Mouse (Mus musculus) embryonic facial prominence, embryonic 10.5 days (tissue): ENCODE data around the gene Cyp26c1. TPM values are rescaled to one million over a fixed set of nuclear protein-coding genes. Genes with fewer than 3 reads are reported as not detected.

ENCODE experiments used
- DNase-seq: peaks from one replicate; pipeline ENCODE4 v3.0.0-alpha.2; 2017; ENCODE audit warnings: low spot score
- H3K27ac ChIP-seq: fragments of 300-500 bp; sonication (generic); replicated peaks from 2 replicates; pipeline ENCODE4 v1.5.1; 2016; ENCODE audit warnings: mild to moderate bottlenecking
- H3K27me3 ChIP-seq: fragments of 300-500 bp; sonication (generic); replicated peaks from 2 replicates; pipeline ENCODE4 v1.6.1; 2016; ENCODE audit warnings: low read depth, mild to moderate bottlenecking; ENCODE audit not compliant: poor library complexity, severe bottlenecking
- H3K36me3 ChIP-seq: fragments of 300-500 bp; sonication (generic); replicated peaks from 2 replicates; pipeline ENCODE4 v1.6.1; 2016; ENCODE audit warnings: mild to moderate bottlenecking, moderate library complexity
- H3K4me1 ChIP-seq: fragments of 300-500 bp; sonication (generic); 2 replicates; pipeline ENCODE4 v1.6.1; 2016
- H3K4me3 ChIP-seq: fragments of 300-500 bp; sonication (generic); 2 replicates; pipeline ENCODE4 v1.5.1; 2016; ENCODE audit warnings: mild to moderate bottlenecking, moderate library complexity
- H3K9me3 ChIP-seq: fragments of 300-500 bp; sonication (generic); 2 replicates; pipeline ENCODE4 v1.6.1; 2016; ENCODE audit warnings: mild to moderate bottlenecking
- WGBS: fragments of 180-500 bp; shearing (Covaris S2); methylation state at CpG from one replicate; pipeline ENCODE4 v1.1.7; 2016; 5-methylcytosine and 5-hydroxymethylcytosine counted together
- polyA plus RNA-seq: library from polyadenylated mRNA; unstranded; fragments of >200 nt; fragmentation: Nextera tagmentation; extraction: Ambion mirVana; gene quantifications from 2 replicates; pipeline ENCODE4 v1.2.1, GENCODE M21; 2016

The Cyp26c1 gene
- polyA plus RNA-seq, 1 experiment from 2014 or later = 4.3 TPM

DNA sequence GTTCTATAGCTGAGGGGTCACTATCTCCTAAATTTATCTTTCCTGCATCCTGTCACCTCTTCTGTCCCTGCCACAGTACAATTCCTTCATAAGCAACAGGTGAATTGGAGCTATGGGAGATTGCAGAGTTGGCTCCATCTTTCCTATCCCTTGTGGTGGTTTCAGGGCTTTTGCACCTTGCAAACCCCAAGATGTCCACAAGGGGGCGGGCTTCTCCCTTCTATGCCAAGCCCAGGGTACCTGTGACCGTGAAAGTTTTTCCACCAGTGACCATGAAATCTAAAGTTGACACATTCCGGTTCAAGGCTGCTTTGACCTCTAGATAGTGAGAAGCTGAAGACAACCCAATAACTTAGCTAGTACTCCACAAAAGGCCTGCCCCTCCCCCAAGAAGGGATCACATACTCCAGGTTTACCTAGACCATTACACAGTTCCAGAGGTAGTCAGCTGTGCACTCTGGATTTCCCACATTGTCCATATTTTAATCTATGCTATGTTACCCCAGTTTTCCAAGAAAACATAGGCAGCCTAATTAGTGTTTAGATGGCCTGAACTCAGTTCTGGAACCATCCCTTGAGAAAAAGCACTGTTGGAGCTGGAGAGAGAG, 18.6 kb downstream of the Cyp26c1 start:
- no peak overlapping the region for H3K4me3 ChIP-seq
- 12% methylated on average over 3 of the region's 3 CpGs for WGBS
- H3K9me3 ChIP-seq = no peaks in the 10 kb centered on the region
- DNase-seq = peak; percentile 84
- no peak overlapping the region for H3K27ac ChIP-seq
- H3K4me1 ChIP-seq = peaks cover 6% of the 10 kb centered on the region
- H3K36me3 ChIP-seq = no peaks in the 10 kb centered on the region
- H3K27me3 ChIP-seq = peaks cover 83% of the 10 kb centered on the region

DNA sequence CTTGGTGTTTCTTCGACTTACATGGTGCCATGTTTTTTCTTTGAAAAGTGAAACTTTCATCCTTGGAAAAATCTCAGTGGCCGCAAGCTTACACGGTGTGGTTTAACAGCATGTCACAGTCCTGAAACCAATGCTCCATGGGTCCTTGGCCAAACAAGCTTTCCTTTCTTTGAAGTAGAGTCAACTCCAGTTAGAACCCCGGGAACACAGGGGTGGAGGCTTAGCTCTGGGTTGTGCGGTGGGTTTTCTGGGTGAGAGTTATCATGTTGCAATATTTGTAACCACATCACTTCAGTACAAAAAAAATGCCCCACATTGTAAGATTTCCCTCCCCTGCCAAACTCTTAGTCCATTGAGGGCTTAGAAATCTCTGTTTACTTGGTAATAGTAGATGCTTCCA, 20.3 kb downstream of the Cyp26c1 start:
- Histone ChIP-seq H3K4me1 (0 out of 2 replicates have a peak, but pooled peaks cover under 1% of the 10 kb centered on the region), H3K9me3 (no peaks in the 10 kb centered on the region), H3K4me3 (no peak overlapping the region), H3K36me3 (no peaks in the 10 kb centered on the region), H3K27ac (no peak overlapping the region), H3K27me3 (peaks cover 66% of the 10 kb centered on the region)
- no peak for DNase-seq
- WGBS = 92% methylated on average over 5 of the region's 5 CpGs

DNA sequence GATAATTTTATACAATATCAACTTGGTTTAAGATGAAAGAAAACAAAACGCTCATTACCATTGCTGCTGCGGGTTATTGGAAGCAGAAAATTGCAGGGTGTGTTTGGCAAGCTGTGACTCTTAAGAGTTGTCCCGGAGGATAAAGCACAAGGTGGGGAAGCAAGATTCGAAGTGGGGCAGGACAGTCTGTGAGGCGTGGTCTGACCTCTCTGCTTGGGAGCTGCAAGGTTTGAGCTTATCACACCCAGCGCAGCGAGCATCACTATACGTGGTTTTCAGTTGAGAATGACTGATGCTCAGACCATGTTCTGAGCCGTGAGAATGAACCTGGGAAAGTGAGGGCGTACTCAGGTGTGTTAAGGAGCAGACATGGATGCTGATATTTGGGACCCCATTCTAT, 29.3 kb downstream of the Cyp26c1 start:
- no peak for DNase-seq
- Histone ChIP-seq H3K9me3 (no peaks in the 10 kb centered on the region), H3K27ac (no peak overlapping the region), H3K4me3 (no peak overlapping the region), H3K36me3 (no peaks in the 10 kb centered on the region), H3K27me3 (no peaks in the 10 kb centered on the region), H3K4me1 (peaks cover 7% of the 10 kb centered on the region; the same call in 1 of the 2 replicates)
- WGBS = 71% methylated on average over 10 of the region's 10 CpGs

DNA sequence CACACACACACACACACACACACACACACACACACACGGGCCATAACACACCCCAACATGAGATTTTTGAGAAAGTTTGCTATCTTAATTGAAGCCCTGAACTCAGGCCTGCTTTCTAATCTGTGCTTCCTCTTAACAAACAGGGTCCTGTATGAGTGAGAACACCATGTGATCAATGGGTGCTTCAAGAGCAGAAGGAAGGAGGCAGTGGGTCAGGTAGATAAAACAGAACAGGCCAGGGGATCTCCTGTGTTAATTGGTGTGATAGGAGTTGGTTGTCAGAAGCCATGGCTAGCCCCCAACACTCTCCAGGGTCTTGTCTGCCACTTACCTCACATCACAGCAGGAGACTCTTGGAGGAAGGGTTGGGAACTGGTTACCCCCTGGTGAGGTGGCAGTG, 30.6 kb downstream of the Cyp26c1 start:
- Histone ChIP-seq H3K9me3 (no peaks in the 10 kb centered on the region), H3K36me3 (no peaks in the 10 kb centered on the region), H3K4me3 (no peak overlapping the region), H3K27ac (no peak overlapping the region), H3K27me3 (no peaks in the 10 kb centered on the region), H3K4me1 (peaks cover 7% of the 10 kb centered on the region; the same call in 1 of the 2 replicates)
- DNase-seq = no peak
- WGBS = 69% methylated on average over 1 of the region's 1 CpGs

DNA sequence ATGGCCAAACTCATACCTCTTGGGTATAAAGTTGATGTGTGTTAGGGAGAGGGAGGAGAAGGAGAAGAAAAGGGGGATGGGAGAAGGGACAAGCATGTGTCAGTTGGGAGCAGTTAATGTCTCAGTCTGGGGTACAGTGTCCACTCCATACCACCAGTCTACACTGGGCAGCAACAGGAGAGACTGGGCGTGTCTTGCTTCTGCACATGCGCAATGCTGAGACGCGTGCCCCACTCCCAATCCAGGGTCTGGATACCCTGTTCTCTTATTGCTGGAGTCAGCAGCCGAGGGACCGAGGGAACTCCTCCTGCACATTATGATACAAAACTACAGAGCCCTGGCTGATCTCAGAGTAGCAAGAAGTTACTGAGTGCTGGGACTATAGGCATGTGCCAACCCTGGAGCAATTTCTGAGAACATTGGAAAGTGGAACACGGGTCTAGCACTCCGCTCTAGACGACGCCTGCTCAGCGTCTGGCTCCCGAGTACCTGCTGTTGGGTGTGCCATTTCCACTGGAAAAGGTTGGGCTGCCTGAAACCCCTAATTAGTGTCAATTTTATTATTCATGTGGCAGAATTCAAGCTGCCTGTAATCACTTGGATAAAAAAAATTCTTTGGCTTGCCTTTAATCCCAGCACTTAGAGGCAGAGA, 31.3 kb downstream of the Cyp26c1 start:
- WGBS = 81% methylated on average over 12 of the region's 12 CpGs
- H3K4me3 ChIP-seq = no peak overlapping the region
- no peak overlapping the region for H3K27ac ChIP-seq
- no peak for DNase-seq
- H3K4me1 ChIP-seq = peaks cover 7% of the 10 kb centered on the region; the same call in 1 of the 2 replicates
- no peaks in the 10 kb centered on the region for H3K27me3 ChIP-seq
- no peaks in the 10 kb centered on the region for H3K36me3 ChIP-seq
- no peaks in the 10 kb centered on the region for H3K9me3 ChIP-seq

DNA sequence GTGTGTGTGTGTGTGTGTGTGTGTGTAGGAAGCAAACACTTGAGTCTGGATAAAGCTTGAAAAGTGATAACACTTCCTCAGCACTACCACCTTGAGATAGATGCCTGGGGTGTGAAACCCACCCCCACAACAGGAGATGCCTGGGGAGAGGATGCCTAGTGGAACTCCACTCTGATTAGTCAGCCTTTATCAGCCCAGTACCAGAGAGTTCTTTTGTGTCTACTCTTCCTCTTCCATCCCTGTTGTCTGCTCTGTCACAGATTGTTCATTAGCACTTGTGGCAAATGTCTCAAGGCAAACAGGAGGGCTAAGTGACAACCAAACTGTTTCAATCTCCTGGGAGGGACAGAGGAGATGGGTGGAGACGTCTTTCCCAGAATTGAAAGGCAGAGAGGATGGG, 33.8 kb downstream of the Cyp26c1 start:
- Histone ChIP-seq H3K27me3 (no peaks in the 10 kb centered on the region), H3K4me3 (no peak overlapping the region), H3K9me3 (no peaks in the 10 kb centered on the region), H3K27ac (no peak overlapping the region), H3K4me1 (peaks cover 7% of the 10 kb centered on the region; the same call in 1 of the 2 replicates), H3K36me3 (no peaks in the 10 kb centered on the region)
- WGBS = 34% methylated on average over 1 of the region's 1 CpGs
- DNase-seq = no peak

DNA sequence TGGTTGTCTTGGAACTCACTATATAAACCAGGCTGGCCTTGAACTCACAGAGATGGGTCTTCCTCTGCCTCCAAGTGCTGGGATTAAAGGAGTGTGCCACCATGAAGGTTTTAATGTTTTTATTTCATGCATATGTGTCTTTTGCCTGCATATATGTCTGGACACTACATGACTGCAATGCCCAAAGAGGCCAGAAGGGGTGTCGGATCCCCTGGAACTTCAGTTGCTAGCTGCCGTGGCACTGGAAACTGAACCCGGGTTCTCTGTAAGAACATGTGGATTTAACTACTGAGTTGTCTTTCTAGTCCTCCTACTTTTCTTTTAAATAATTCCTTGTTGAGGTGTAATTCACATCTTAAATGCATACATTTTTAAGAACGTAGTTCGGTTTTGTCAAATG, 39.2 kb downstream of the Cyp26c1 start:
- 96% methylated on average over 5 of the region's 5 CpGs for WGBS
- DNase-seq = no peak
- Histone ChIP-seq H3K9me3 (no peaks in the 10 kb centered on the region), H3K4me1 (no peaks in the 10 kb centered on the region), H3K36me3 (no peaks in the 10 kb centered on the region), H3K4me3 (no peak overlapping the region), H3K27me3 (no peaks in the 10 kb centered on the region), H3K27ac (no peak overlapping the region)

DNA sequence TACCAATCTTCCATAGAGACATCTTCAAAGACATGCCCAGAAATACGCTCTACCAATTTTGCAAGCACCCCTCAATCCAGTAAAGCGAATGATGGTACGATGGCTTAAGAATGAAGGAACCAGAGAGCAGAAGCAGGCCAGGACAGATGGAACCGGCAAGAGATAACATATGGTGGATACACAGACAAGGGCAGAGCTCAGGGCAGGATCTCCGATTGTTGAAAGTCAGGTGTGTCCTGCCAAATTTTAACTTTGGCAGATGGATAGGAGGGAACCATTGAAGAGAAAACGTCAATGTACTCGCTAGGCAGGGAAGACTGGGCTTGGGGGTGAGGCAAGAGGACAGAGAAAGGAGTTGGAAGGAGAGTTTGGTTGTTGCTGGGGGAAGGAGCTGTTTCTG, 41.2 kb downstream of the Cyp26c1 start:
- no peaks in the 10 kb centered on the region for H3K27me3 ChIP-seq
- no peak for DNase-seq
- no peaks in the 10 kb centered on the region for H3K4me1 ChIP-seq
- no peak overlapping the region for H3K4me3 ChIP-seq
- WGBS = 92% methylated on average over 7 of the region's 7 CpGs
- no peak overlapping the region for H3K27ac ChIP-seq
- H3K9me3 ChIP-seq = no peaks in the 10 kb centered on the region
- H3K36me3 ChIP-seq = no peaks in the 10 kb centered on the region

DNA sequence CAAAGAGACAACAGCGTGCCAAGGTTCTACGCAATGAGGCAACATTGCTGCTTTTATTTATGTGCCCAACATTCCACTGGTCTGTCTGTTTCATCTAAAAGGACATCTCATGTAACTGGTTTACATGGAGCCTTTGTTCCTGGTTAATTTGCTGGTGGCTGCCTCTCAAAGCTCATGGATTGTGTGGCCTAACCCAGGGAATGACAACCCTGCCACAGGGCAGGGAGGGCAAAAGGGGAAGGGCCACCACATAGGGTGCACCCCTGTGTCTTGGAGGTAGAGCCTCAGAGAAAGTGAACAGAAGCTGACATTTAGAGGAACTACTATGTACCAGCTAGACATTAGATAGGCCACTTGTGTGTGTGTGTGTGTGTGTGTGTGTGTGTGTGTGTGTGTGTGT, 42.0 kb downstream of the Cyp26c1 start:
- 95% methylated on average over 2 of the region's 2 CpGs for WGBS
- H3K9me3 ChIP-seq = no peaks in the 10 kb centered on the region
- no peak overlapping the region for H3K27ac ChIP-seq
- H3K27me3 ChIP-seq = no peaks in the 10 kb centered on the region
- DNase-seq = no peak
- H3K4me3 ChIP-seq = no peak overlapping the region
- no peaks in the 10 kb centered on the region for H3K4me1 ChIP-seq
- H3K36me3 ChIP-seq = no peaks in the 10 kb centered on the region

DNA sequence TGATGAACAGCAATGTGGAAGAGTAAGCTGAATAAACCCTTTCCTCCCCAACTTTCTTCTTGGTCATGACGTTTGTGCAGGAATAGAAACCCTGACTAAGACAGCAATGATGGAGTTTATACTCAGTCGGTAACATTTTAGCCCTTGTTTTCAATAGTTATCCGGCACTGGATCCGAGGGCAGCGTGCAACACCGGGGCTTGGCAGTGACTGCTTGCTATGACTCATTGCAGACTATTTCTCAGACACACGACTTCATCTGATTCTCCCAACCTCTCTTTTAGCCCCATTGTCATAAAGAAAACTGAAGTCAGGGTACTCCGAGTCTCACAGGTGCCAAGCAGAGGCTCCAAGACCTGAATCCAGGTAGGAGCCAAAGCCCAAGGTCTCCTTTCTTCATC, 50.0 kb downstream of the Cyp26c1 start:
- 92% methylated on average over 8 of the region's 8 CpGs for WGBS
- DNase-seq = no peak
- Histone ChIP-seq H3K36me3 (no peaks in the 10 kb centered on the region), H3K27ac (no peak overlapping the region), H3K27me3 (no peaks in the 10 kb centered on the region), H3K9me3 (no peaks in the 10 kb centered on the region), H3K4me3 (no peak overlapping the region), H3K4me1 (peaks cover 3% of the 10 kb centered on the region; the same call in 1 of the 2 replicates)

DNA sequence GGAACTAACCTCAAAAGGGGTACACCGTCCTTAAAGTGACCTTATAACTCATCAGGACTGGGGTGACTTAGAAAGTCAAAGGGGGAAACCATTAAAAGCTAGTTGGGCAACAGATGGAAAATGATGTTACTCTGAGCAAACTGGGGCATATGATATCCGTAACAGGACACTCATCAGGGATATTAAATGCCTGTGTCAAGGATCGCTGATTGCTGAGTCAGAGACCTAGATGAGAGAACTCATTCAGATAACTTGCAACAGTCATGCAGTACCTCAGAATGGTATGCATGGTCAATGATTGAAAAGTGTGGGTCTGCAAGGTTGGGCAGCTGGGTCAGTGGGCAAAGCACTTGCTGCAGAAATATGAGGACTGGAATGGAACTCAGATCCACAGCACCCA, 53.2 kb downstream of the Cyp26c1 start:
- 88% methylated on average over 3 of the region's 3 CpGs for WGBS

DNA sequence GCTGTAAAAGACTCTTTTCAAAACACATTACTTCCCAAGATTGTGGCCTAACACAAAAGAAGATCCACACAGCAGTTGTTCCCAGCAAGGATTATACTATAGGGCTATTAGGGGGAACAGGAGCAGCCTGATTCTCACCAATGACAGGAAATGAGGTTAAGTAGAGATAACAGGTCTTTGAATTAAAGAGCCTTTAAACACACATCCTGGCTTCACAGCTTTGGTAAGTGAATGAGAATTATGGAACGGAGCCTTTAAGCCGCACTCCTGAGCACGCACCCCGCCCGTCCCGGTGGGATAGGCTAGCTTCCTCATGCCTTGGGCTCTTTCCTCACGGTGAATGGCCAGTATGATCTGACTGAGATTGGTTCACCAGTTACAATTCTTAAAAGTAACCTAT, 54.7 kb downstream of the Cyp26c1 start:
- peaks cover 3% of the 10 kb centered on the region; the same call in 1 of the 2 replicates for H3K4me1 ChIP-seq
- H3K27ac ChIP-seq = no peak overlapping the region
- DNase-seq = no peak
- no peaks in the 10 kb centered on the region for H3K27me3 ChIP-seq
- WGBS = 71% methylated on average over 7 of the region's 7 CpGs
- H3K36me3 ChIP-seq = no peaks in the 10 kb centered on the region
- H3K4me3 ChIP-seq = no peak overlapping the region
- H3K9me3 ChIP-seq = no peaks in the 10 kb centered on the region

More for the DNA sequence above, 53.2 kb downstream of the Cyp26c1 start:
- H3K27ac ChIP-seq = no peak overlapping the region
- no peak for DNase-seq
- peaks cover 3% of the 10 kb centered on the region; the same call in 1 of the 2 replicates for H3K4me1 ChIP-seq
- no peaks in the 10 kb centered on the region for H3K9me3 ChIP-seq
- no peak overlapping the region for H3K4me3 ChIP-seq
- no peaks in the 10 kb centered on the region for H3K36me3 ChIP-seq
- no peaks in the 10 kb centered on the region for H3K27me3 ChIP-seq
